ENCODE assay signal across 16 mouse cellular contexts in genomic region chr15:94216703-94217102, GRCm38 (mm10).
"Had no signal": no experiment of that assay in that cellular context is flagged by ENCODE, and none has a peak within 500 bp of the region (broad histone marks: within the 10 kb centered on the region; RNA-seq: fewer than 3 reads in every experiment).

No protein-coding gene starts in this region.

- H3K36me3 ChIP-seq: neural tube, embryonic 13.5 days; neural tube, embryonic 15.5 days; stomach, embryonic 15.5 days had no signal

- H3K9ac ChIP-seq: neural tube, embryonic 13.5 days; neural tube, embryonic 15.5 days; stomach, embryonic 15.5 days had no signal

- H3K4me3 ChIP-seq: neural tube, embryonic 13.5 days; neural tube, embryonic 15.5 days; stomach, embryonic 15.5 days had no signal

- H3K27me3 ChIP-seq: neural tube, embryonic 13.5 days; neural tube, embryonic 15.5 days; stomach, embryonic 15.5 days had no signal

- H3K4me2 ChIP-seq: neural tube, embryonic 13.5 days; neural tube, embryonic 15.5 days; stomach, embryonic 15.5 days had no signal

- DNase-seq: retina, postnatal 1 day; right cerebral cortex, adult 18-20 months; right cerebral cortex, postnatal 14 days; right cerebral cortex, postnatal 25 days; right cerebral cortex, postnatal 4 days; spleen, adult 18-20 months; thymus, adult 18-20 months; thymus, adult 2 months; thymus, postnatal 14 days; thymus, postnatal 25 days; thymus, postnatal 36 days; thymus, postnatal 4 days had no signal

- H3K9me3 ChIP-seq: neural tube, embryonic 13.5 days; neural tube, embryonic 15.5 days; stomach, embryonic 15.5 days had no signal

- H3K27ac ChIP-seq: neural tube, embryonic 13.5 days; neural tube, embryonic 15.5 days; stomach, embryonic 15.5 days; stomach, postnatal 0 days had no signal
